Mouse (Mus musculus): Measurements from ENCODE around the gene Dscaml1. TPM values are rescaled to one million over a fixed set of nuclear protein-coding genes. Genes with fewer than 3 reads are reported as not detected.

Dscaml1 gene
- 0.23 and 0.26 TPM in 2 replicates for polyA plus RNA-seq (2015; fragmentation: Nextera tagmentation; extraction: Ambion mirVana)

DNA sequence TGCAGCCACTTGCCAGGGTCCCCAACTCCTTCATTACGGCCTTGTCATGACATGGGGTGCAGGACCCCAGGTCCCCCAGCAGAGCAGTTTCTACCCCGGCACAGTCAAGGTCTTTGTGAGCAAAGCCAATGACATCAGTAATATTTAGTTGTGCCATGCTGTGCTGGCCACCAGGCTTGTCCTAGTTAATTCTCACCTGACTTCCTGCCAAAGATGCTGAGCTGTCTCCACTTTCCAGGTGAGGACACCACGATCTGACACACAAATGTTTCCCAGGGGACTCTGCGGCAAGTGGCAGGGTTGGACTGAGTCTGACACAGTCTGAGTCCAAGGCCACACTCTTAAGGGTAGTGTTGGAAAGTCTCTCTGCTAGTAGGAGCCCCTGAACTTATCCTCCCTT lies at the start of gene Dscaml1:
Gene Dscaml1, plus strand, starts transcription at position 173 of the 400 bp plus-strand sequence.
- no peak within 1 kb of the TSS for H3K27ac ChIP-seq
- H3K4me2 ChIP-seq, result no peak within 1 kb of the TSS
- no peak within 1 kb of the TSS for H3K4me3 ChIP-seq (replicated peaks)
- no peaks in the 10 kb centered on the region for H3K36me3 ChIP-seq
- no peaks in the 10 kb centered on the region for H3K9me3 ChIP-seq
- peaks cover 32% of the 10 kb centered on the region for H3K27me3 ChIP-seq (replicated peaks)
- H3K9ac ChIP-seq, result no peak within 1 kb of the TSS
- ATAC-seq (ENCODE audit: insufficient read depth, low FRiP score, low read depth), result no peak
- peaks cover 13% of the 10 kb centered on the region; the same call in 1 of the 2 replicates for H3K4me1 ChIP-seq
- WGBS, result 80% methylated on average over 4 of the region's 4 CpGs

DNA sequence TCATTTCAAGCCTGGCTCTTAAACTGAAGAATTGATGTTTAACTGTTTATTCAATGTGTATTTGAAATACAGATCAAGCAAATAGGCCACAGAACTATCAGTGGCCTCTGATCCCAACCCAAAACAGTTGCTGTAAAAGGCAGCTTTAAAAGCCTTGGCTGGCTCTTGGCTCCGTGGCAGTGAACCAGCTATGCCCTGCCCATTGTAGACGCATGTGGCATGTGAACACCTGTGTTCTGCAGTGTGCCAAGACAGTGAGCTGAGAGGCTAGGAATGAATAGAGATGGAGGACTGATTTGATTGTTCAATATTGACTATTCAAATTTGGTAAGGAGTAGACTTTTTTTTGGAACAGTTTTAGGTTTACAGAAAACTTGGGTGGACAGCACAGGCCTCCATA lies 49.5 kb upstream of the Dscaml1 start:
- 58% methylated on average over 2 of the region's 2 CpGs for WGBS
- no peak overlapping the region for H3K27ac ChIP-seq

GRCm38 (mm10) chr9:45380411-45381251 lies 45.8 kb upstream of the Dscaml1 start:
- no peaks in the 10 kb centered on the region for H3K36me3 ChIP-seq
- H3K4me3 ChIP-seq (replicated peaks), result no peak overlapping the region
- H3K9ac ChIP-seq, result no peak overlapping the region
- 47% methylated on average over 10 of the region's 10 CpGs for WGBS
- no peaks in the 10 kb centered on the region for H3K27me3 ChIP-seq (replicated peaks)
- H3K27ac ChIP-seq, result no peak overlapping the region
- H3K4me2 ChIP-seq, result no peak overlapping the region
- no peaks in the 10 kb centered on the region for H3K9me3 ChIP-seq
- no peak for ATAC-seq (ENCODE audit: insufficient read depth, low FRiP score, low read depth)
- H3K4me1 ChIP-seq, result no peaks in the 10 kb centered on the region

More for the DNA sequence above, 49.5 kb upstream of the Dscaml1 start:
- H3K27me3 ChIP-seq (replicated peaks), result no peaks in the 10 kb centered on the region
- H3K4me1 ChIP-seq, result no peaks in the 10 kb centered on the region; the same call in 1 of the 2 replicates
- H3K4me3 ChIP-seq (replicated peaks), result no peak overlapping the region
- H3K36me3 ChIP-seq, result no peaks in the 10 kb centered on the region
- H3K9me3 ChIP-seq, result no peaks in the 10 kb centered on the region
- ATAC-seq (ENCODE audit: insufficient read depth, low FRiP score, low read depth), result no peak
- H3K4me2 ChIP-seq, result no peak overlapping the region
- H3K9ac ChIP-seq, result no peak overlapping the region

- H3K4me1 ChIP-seq, result no peaks in the 10 kb centered on the region
- H3K9ac ChIP-seq, result no peak overlapping the region
- no peaks in the 10 kb centered on the region for H3K27me3 ChIP-seq (replicated peaks)
- H3K4me3 ChIP-seq (replicated peaks), result no peak overlapping the region
- no peak overlapping the region for H3K4me2 ChIP-seq
- H3K36me3 ChIP-seq, result no peaks in the 10 kb centered on the region
- whole genome bisulfite sequencing, result 69% methylated on average over 5 of the region's 5 CpGs
- H3K27ac ChIP-seq, result no peak overlapping the region
- H3K9me3 ChIP-seq, result no peaks in the 10 kb centered on the region
- ATAC-seq (ENCODE audit: insufficient read depth, low FRiP score, low read depth), result no peak
These were observed 44.1 kb upstream of the Dscaml1 start for GRCm38 (mm10) chr9:45382336-45382735.

- no peaks in the 10 kb centered on the region for H3K27me3 ChIP-seq (replicated peaks)
- no peak for ATAC-seq (ENCODE audit: insufficient read depth, low FRiP score, low read depth)
- no peaks in the 10 kb centered on the region for H3K36me3 ChIP-seq
- H3K4me2 ChIP-seq, result no peak overlapping the region
- H3K4me3 ChIP-seq (replicated peaks), result no peak overlapping the region
- no peaks in the 10 kb centered on the region for H3K4me1 ChIP-seq
- no peaks in the 10 kb centered on the region for H3K9me3 ChIP-seq
- 83% methylated on average over 5 of the region's 5 CpGs for WGBS
- no peak overlapping the region for H3K9ac ChIP-seq
- no peak overlapping the region for H3K27ac ChIP-seq
These were observed 43.6 kb upstream of the Dscaml1 start for GRCm38 (mm10) chr9:45382834-45383233.

DNA sequence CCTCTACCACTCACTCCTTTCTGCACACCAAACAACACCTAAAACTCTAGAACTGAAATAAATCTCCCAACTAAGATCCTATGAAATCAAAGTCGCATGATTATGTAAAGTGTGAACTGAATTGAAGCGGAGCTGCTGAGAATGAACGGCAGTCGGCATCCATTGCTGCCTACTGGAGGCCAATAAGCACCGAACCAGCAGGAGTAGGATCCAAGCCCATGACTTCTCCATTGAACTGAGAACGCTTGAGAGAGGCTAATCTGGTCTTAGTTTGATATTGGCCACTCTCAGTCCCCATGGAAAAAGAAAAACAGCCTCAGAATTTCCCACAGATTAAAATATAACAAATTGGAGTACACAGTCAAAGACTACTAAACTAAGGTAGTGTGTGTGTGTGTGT lies 42.5 kb upstream of the Dscaml1 start:
- no peak overlapping the region for H3K9ac ChIP-seq
- H3K36me3 ChIP-seq, result no peaks in the 10 kb centered on the region
- ATAC-seq (ENCODE audit: insufficient read depth, low FRiP score, low read depth), result no peak
- H3K4me2 ChIP-seq, result no peak overlapping the region
- H3K4me3 ChIP-seq (replicated peaks), result no peak overlapping the region
- no peak overlapping the region for H3K27ac ChIP-seq
- 92% methylated on average over 6 of the region's 6 CpGs for WGBS
- no peaks in the 10 kb centered on the region for H3K27me3 ChIP-seq (replicated peaks)
- no peaks in the 10 kb centered on the region for H3K4me1 ChIP-seq
- H3K9me3 ChIP-seq, result no peaks in the 10 kb centered on the region

DNA sequence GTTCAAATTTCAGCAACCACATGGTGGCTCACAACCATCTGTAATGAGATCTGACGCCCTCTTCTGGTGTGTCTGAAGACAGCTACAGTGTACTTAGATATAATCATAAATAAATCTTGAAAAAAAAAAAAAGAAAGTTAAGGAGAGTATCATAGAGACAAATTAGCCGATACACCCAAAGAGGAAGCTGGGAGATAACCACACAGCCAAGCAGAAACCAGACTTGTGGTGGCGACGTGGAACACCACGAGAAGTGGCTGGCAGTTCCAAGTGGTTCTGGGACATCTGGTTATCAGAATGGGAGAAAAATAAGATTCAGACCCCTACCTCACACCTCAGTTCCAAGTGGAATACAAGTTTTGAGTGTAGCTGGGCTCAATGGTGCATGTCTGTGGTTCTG lies 39.7 kb upstream of the Dscaml1 start:
- Histone ChIP-seq H3K4me1 (no peaks in the 10 kb centered on the region), H3K4me3 (replicated peaks) (no peak overlapping the region), H3K36me3 (no peaks in the 10 kb centered on the region), H3K27ac (no peak overlapping the region), H3K4me2 (no peak overlapping the region), H3K9me3 (no peaks in the 10 kb centered on the region), H3K9ac (no peak overlapping the region), H3K27me3 (replicated peaks) (no peaks in the 10 kb centered on the region)
- ATAC-seq (ENCODE audit: insufficient read depth, low FRiP score, low read depth), result no peak
- WGBS, result 76% methylated on average over 5 of the region's 5 CpGs

DNA sequence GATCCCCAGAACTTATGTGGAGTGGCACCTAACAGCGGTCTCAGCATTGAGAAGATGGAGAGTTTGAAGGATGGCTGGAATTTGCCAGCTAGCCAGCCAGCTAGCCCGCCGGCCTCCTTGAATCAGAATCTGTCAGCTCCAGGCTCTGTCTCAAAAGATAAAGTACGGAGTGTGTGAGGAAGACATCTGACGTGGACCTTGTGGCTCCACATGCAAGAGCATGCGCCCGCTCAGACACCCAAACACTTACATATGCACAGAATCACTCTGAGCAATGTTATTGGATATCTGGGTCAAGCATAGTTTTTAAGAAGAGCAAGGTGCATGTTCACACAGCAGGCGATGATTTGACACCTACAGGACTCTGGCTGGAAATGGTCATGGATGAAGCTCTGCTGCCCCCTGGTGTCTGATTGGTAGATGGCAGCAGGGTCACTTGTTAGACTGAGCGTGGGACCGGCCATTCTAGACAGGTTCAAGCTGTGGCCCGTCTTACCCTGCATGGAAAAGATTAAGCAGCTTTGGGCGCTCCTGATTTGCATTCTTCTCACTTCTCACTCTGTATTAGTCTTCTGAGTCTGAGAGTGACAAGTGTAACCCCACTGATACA lies 37.9 kb upstream of the Dscaml1 start:
- Histone ChIP-seq H3K4me2 (no peak overlapping the region), H3K4me3 (replicated peaks) (no peak overlapping the region), H3K36me3 (no peaks in the 10 kb centered on the region), H3K4me1 (no peaks in the 10 kb centered on the region), H3K27ac (no peak overlapping the region), H3K27me3 (replicated peaks) (no peaks in the 10 kb centered on the region), H3K9ac (no peak overlapping the region), H3K9me3 (no peaks in the 10 kb centered on the region)
- no peak for ATAC-seq (ENCODE audit: insufficient read depth, low FRiP score, low read depth)
- 38% methylated on average over 12 of the region's 12 CpGs for WGBS

GRCm38 (mm10) chr9:45389596-45389995 lies 36.8 kb upstream of the Dscaml1 start:
- no peak for ATAC-seq (ENCODE audit: insufficient read depth, low FRiP score, low read depth)
- WGBS, result 87% methylated on average over 8 of the region's 8 CpGs
- Histone ChIP-seq H3K9ac (no peak overlapping the region), H3K4me1 (no peaks in the 10 kb centered on the region), H3K4me2 (no peak overlapping the region), H3K27ac (no peak overlapping the region), H3K27me3 (replicated peaks) (no peaks in the 10 kb centered on the region), H3K36me3 (no peaks in the 10 kb centered on the region), H3K9me3 (no peaks in the 10 kb centered on the region), H3K4me3 (replicated peaks) (no peak overlapping the region)

- Histone ChIP-seq H3K4me3 (replicated peaks) (no peak overlapping the region), H3K36me3 (no peaks in the 10 kb centered on the region), H3K27ac (no peak overlapping the region), H3K9ac (no peak overlapping the region), H3K27me3 (replicated peaks) (no peaks in the 10 kb centered on the region), H3K4me2 (no peak overlapping the region), H3K4me1 (no peaks in the 10 kb centered on the region), H3K9me3 (no peaks in the 10 kb centered on the region)
- 64% methylated on average over 7 of the region's 7 CpGs for whole genome bisulfite sequencing
- no peak for ATAC-seq (ENCODE audit: insufficient read depth, low FRiP score, low read depth)
These were observed 35.1 kb upstream of the Dscaml1 start for GRCm38 (mm10) chr9:45391299-45391698.

- Histone ChIP-seq H3K27ac (no peak overlapping the region), H3K4me3 (replicated peaks) (no peak overlapping the region), H3K36me3 (no peaks in the 10 kb centered on the region), H3K27me3 (replicated peaks) (no peaks in the 10 kb centered on the region), H3K9me3 (no peaks in the 10 kb centered on the region), H3K4me1 (no peaks in the 10 kb centered on the region), H3K4me2 (no peak overlapping the region), H3K9ac (no peak overlapping the region)
- WGBS, result 89% methylated on average over 6 of the region's 6 CpGs
- ATAC-seq (ENCODE audit: insufficient read depth, low FRiP score, low read depth), result no peak
These were observed 31.2 kb upstream of the Dscaml1 start for GRCm38 (mm10) chr9:45395218-45395617.

GRCm38 (mm10) chr9:45395796-45396195 lies 30.6 kb upstream of the Dscaml1 start:
- H3K4me1 ChIP-seq, result no peaks in the 10 kb centered on the region
- no peak overlapping the region for H3K9ac ChIP-seq
- H3K36me3 ChIP-seq, result no peaks in the 10 kb centered on the region
- H3K4me3 ChIP-seq (replicated peaks), result no peak overlapping the region
- no peaks in the 10 kb centered on the region for H3K9me3 ChIP-seq
- 50% methylated on average over 3 of the region's 3 CpGs for WGBS
- no peak overlapping the region for H3K4me2 ChIP-seq
- H3K27ac ChIP-seq, result no peak overlapping the region
- H3K27me3 ChIP-seq (replicated peaks), result no peaks in the 10 kb centered on the region
- ATAC-seq (ENCODE audit: insufficient read depth, low FRiP score, low read depth), result no peak
